Mouse (Mus musculus) embryonic facial prominence, embryonic 12.5 days (tissue): ENCODE data around the gene Pdzk1ip1. TPM values are rescaled to one million over a fixed set of nuclear protein-coding genes. Genes with fewer than 3 reads are reported as not detected.
A peak's percentile ranks its signal among the peaks of the same experiment; 100 is the strongest.

ENCODE experiments used
- ATAC-seq: fragments of 200-750 bp; cut with Nextera tagmentation; 2 replicates; pipeline ENCODE4 v1.8.0; 2017; ENCODE audit not compliant: insufficient number of reproducible peaks, insufficient read depth, low FRiP score, low TSS enrichment
- H3K27ac ChIP-seq: fragments of 300-500 bp; sonication (generic); 2 replicates; pipeline ENCODE4 v1.5.1; 2016; ENCODE audit warnings: mild to moderate bottlenecking
- H3K27me3 ChIP-seq: fragments of 300-500 bp; sonication (generic); 2 replicates; pipeline ENCODE4 v1.6.1; 2016; ENCODE audit warnings: mild to moderate bottlenecking, moderate library complexity
- H3K36me3 ChIP-seq: fragments of 300-500 bp; sonication (generic); 2 replicates; pipeline ENCODE4 v1.6.1; 2016; ENCODE audit warnings: mild to moderate bottlenecking
- H3K4me1 ChIP-seq: fragments of 300-500 bp; sonication (generic); 2 replicates; pipeline ENCODE4 v1.6.1; 2016
- H3K4me2 ChIP-seq: fragments of 300-500 bp; sonication (generic); replicated peaks from 2 replicates; pipeline ENCODE4 v1.6.1; 2016; ENCODE audit warnings: mild to moderate bottlenecking, moderate library complexity
- H3K4me3 ChIP-seq: fragments of 300-500 bp; sonication (generic); 2 replicates; pipeline ENCODE4 v1.5.1; 2016; ENCODE audit warnings: mild to moderate bottlenecking
- H3K9ac ChIP-seq: fragments of 300-500 bp; sonication (generic); 2 replicates; pipeline ENCODE4 v1.6.1; 2016; ENCODE audit warnings: mild to moderate bottlenecking, moderate library complexity
- H3K9me3 ChIP-seq: fragments of 300-500 bp; sonication (generic); 2 replicates; pipeline ENCODE4 v1.6.1; 2016; ENCODE audit warnings: mild to moderate bottlenecking, moderate library complexity
- WGBS: fragments of 180-500 bp; shearing (Covaris S2); methylation state at CpG from one replicate; pipeline ENCODE4 v1.1.7; 2016; 5-methylcytosine and 5-hydroxymethylcytosine counted together
- polyA plus RNA-seq: library from polyadenylated mRNA; unstranded; fragments of >200 nt; fragmentation: Nextera tagmentation; extraction: Ambion mirVana; gene quantifications from 2 replicates; pipeline ENCODE4 v1.2.1, GENCODE M21; 2016

Pdzk1ip1 gene
- polyA plus RNA-seq, 1 experiment from 2014 or later, result 11.7 TPM

- Histone ChIP-seq H3K4me2 (peak overlapping the region; percentile 51; the same call in 1 of the 2 replicates), H3K4me3 (peak overlapping the region; percentile 32), H3K9me3 (no peaks in the 10 kb centered on the region), H3K27ac (peak overlapping the region; percentile 54; the same call in 1 of the 2 replicates), H3K36me3 (no peaks in the 10 kb centered on the region), H3K4me1 (peaks cover 8% of the 10 kb centered on the region; the same call in 1 of the 2 replicates), H3K27me3 (peaks cover 92% of the 10 kb centered on the region), H3K9ac (peak overlapping the region; percentile 30; the same call in 1 of the 2 replicates)
- no peak for ATAC-seq
- under 1% methylated on average over 33 of the region's 33 CpGs for WGBS
Observed at GRCm38 (mm10) chr4:115057674-115058316, 30.7 kb upstream of the Pdzk1ip1 start.

DNA sequence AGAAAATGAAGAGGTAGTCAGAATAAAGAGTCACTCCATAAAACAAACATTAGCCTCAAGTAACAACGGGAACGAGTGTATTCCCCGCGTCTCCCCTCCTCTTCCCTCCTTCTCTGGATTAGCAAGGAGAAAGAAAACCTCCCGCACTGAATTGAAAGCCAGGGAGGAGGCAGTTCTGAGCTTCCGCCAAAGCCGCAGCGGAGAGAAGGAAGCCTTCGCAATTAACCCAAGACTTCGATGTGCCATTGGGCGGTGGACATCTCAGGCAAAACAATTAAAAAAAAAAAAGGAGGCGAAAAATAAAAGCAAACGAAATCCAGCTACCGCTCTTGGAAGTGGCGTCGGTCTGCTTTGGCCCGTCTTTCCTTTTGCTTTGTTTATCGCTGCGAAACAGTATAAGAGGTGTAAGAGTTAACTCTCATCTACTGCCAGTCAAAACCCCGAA is 30.2 kb upstream of the Pdzk1ip1 start:
- no peak overlapping the region for H3K4me2 ChIP-seq
- no peak overlapping the region for H3K9ac ChIP-seq
- peaks cover 93% of the 10 kb centered on the region for H3K27me3 ChIP-seq
- H3K36me3 ChIP-seq, result no peaks in the 10 kb centered on the region
- no peaks in the 10 kb centered on the region for H3K9me3 ChIP-seq
- H3K4me1 ChIP-seq, result peaks cover 9% of the 10 kb centered on the region; the same call in 1 of the 2 replicates
- 0 out of 2 replicates have a peak overlapping the region, but pooled peaks have one; percentile 32 for H3K4me3 ChIP-seq
- no peak overlapping the region for H3K27ac ChIP-seq
- ATAC-seq, result no peak
- under 1% methylated on average over 20 of the region's 20 CpGs for WGBS

- Histone ChIP-seq H3K9ac (no peak overlapping the region), H3K4me3 (0 out of 2 replicates have a peak overlapping the region, but pooled peaks have one; percentile 7), H3K4me2 (0 out of 2 replicates have a peak overlapping the region, but pooled peaks have one; percentile 3), H3K4me1 (peaks cover 14% of the 10 kb centered on the region; the same call in 1 of the 2 replicates), H3K27ac (no peak overlapping the region), H3K9me3 (no peaks in the 10 kb centered on the region), H3K36me3 (no peaks in the 10 kb centered on the region), H3K27me3 (peaks cover 93% of the 10 kb centered on the region)
- 2% methylated on average over 23 of the region's 23 CpGs for WGBS
- no peak for ATAC-seq
Observed at GRCm38 (mm10) chr4:115058871-115059590, 29.5 kb upstream of the Pdzk1ip1 start.

- Histone ChIP-seq H3K9me3 (no peaks in the 10 kb centered on the region), H3K4me3 (peak overlapping the region; percentile 12; the same call in 1 of the 2 replicates), H3K9ac (no peak overlapping the region), H3K4me2 (peak overlapping the region; percentile 3; the same call in 1 of the 2 replicates), H3K27me3 (peaks cover 93% of the 10 kb centered on the region), H3K36me3 (no peaks in the 10 kb centered on the region), H3K4me1 (peaks cover 14% of the 10 kb centered on the region; the same call in 1 of the 2 replicates), H3K27ac (no peak overlapping the region)
- WGBS, result 6% methylated on average over 12 of the region's 12 CpGs
- ATAC-seq, result no peak
Observed at GRCm38 (mm10) chr4:115059871-115060270, 28.6 kb upstream of the Pdzk1ip1 start.

- H3K4me1 ChIP-seq, result peaks cover 14% of the 10 kb centered on the region; the same call in 1 of the 2 replicates
- H3K36me3 ChIP-seq, result no peaks in the 10 kb centered on the region
- no peak overlapping the region for H3K4me3 ChIP-seq
- no peak overlapping the region for H3K27ac ChIP-seq
- H3K9me3 ChIP-seq, result no peaks in the 10 kb centered on the region
- 21% methylated on average over 3 of the region's 3 CpGs for WGBS
- no peak overlapping the region for H3K9ac ChIP-seq
- H3K4me2 ChIP-seq, result no peak overlapping the region
- peaks cover 93% of the 10 kb centered on the region for H3K27me3 ChIP-seq
- no peak for ATAC-seq
Observed at GRCm38 (mm10) chr4:115060753-115061152, 27.8 kb upstream of the Pdzk1ip1 start.

- Histone ChIP-seq H3K4me1 (peaks cover 8% of the 10 kb centered on the region; the same call in 1 of the 2 replicates), H3K9me3 (no peaks in the 10 kb centered on the region), H3K4me2 (peak overlapping the region; percentile 97), H3K36me3 (no peaks in the 10 kb centered on the region), H3K9ac (no peak overlapping the region), H3K4me3 (peak overlapping the region; percentile 51), H3K27ac (no peak overlapping the region), H3K27me3 (peaks cover 87% of the 10 kb centered on the region)
- ATAC-seq, result no peak
- WGBS, result 2% methylated on average over 9 of the region's 9 CpGs
Observed at GRCm38 (mm10) chr4:115062540-115062874, 26.0 kb upstream of the Pdzk1ip1 start.

GRCm38 (mm10) chr4:115062875-115063517 is 25.5 kb upstream of the Pdzk1ip1 start:
- WGBS, result under 1% methylated on average over 58 of the region's 58 CpGs
- Histone ChIP-seq H3K27me3 (peaks cover 84% of the 10 kb centered on the region), H3K9me3 (no peaks in the 10 kb centered on the region), H3K4me3 (peak overlapping the region; percentile 51), H3K4me1 (peaks cover 8% of the 10 kb centered on the region; the same call in 1 of the 2 replicates), H3K4me2 (peak overlapping the region; percentile 97), H3K27ac (no peak overlapping the region), H3K9ac (peak overlapping the region; percentile 22), H3K36me3 (no peaks in the 10 kb centered on the region)
- ATAC-seq, result peak; percentile 82

- no peak for ATAC-seq
- Histone ChIP-seq H3K36me3 (no peaks in the 10 kb centered on the region), H3K9ac (peak overlapping the region; percentile 22), H3K27me3 (peaks cover 88% of the 10 kb centered on the region), H3K27ac (no peak overlapping the region), H3K4me2 (peak overlapping the region; percentile 97), H3K4me1 (peaks cover 8% of the 10 kb centered on the region; the same call in 1 of the 2 replicates), H3K9me3 (no peaks in the 10 kb centered on the region), H3K4me3 (peak overlapping the region; percentile 51)
- WGBS, result 1% methylated on average over 31 of the region's 31 CpGs
Observed at GRCm38 (mm10) chr4:115063518-115064239, 24.8 kb upstream of the Pdzk1ip1 start.

DNA sequence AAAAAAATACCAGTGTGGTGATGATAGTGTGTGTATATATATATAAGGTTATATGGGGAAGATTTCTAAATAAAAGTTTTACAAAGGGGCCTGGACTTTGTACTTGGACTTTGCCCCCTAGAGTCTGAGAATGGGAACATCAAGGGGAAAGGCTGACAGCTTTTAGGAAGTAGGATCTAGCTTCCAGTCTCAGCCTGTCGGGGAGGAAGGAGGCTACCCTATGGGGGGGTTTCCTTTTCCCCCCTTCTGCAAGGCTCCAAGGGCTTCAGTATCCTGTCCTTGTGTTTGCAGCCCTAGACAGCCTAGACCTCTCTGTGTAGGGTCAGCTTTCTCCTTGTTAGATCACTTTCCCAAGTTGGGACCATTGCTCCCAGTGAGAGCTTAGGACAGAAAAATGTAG is 16.8 kb upstream of the Pdzk1ip1 start:
- H3K4me2 ChIP-seq, result no peak overlapping the region
- peaks cover 15% of the 10 kb centered on the region; the same call in 1 of the 2 replicates for H3K27me3 ChIP-seq
- H3K9ac ChIP-seq, result no peak overlapping the region
- no peak overlapping the region for H3K27ac ChIP-seq
- H3K36me3 ChIP-seq, result no peaks in the 10 kb centered on the region
- WGBS, result 40% methylated on average over 1 of the region's 1 CpGs
- H3K4me1 ChIP-seq, result no peaks in the 10 kb centered on the region
- ATAC-seq, result no peak
- no peak overlapping the region for H3K4me3 ChIP-seq
- no peaks in the 10 kb centered on the region for H3K9me3 ChIP-seq

DNA sequence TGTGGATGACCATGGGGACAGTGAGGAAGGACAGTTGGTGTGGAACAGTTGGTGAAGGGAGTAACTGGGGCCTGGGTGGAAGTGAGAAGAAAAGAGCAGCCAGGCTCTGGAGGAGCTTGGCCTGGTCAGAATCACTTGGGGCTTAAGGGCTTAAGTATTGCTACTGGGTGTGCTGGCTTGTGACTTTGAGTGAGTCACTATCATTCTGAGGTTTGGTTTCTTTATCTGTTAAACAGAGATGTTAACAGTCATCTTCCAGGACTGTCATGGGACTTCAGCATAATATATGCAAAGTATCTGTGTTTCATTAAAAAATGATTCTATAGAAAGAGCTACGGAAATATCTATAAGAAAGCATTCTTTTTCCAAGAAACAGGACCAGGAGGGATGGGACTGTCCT is 13.7 kb upstream of the Pdzk1ip1 start:
- H3K27ac ChIP-seq, result no peak overlapping the region
- peaks cover 6% of the 10 kb centered on the region; the same call in 1 of the 2 replicates for H3K27me3 ChIP-seq
- no peaks in the 10 kb centered on the region for H3K4me1 ChIP-seq
- no peak overlapping the region for H3K9ac ChIP-seq
- no peak overlapping the region for H3K4me2 ChIP-seq
- no peak for ATAC-seq
- WGBS, result 82% methylated on average over 1 of the region's 1 CpGs
- no peaks in the 10 kb centered on the region for H3K9me3 ChIP-seq
- H3K4me3 ChIP-seq, result no peak overlapping the region
- H3K36me3 ChIP-seq, result no peaks in the 10 kb centered on the region
